15 mouse cellular contexts compared by ENCODE assay signal in the genomic region with DNA sequence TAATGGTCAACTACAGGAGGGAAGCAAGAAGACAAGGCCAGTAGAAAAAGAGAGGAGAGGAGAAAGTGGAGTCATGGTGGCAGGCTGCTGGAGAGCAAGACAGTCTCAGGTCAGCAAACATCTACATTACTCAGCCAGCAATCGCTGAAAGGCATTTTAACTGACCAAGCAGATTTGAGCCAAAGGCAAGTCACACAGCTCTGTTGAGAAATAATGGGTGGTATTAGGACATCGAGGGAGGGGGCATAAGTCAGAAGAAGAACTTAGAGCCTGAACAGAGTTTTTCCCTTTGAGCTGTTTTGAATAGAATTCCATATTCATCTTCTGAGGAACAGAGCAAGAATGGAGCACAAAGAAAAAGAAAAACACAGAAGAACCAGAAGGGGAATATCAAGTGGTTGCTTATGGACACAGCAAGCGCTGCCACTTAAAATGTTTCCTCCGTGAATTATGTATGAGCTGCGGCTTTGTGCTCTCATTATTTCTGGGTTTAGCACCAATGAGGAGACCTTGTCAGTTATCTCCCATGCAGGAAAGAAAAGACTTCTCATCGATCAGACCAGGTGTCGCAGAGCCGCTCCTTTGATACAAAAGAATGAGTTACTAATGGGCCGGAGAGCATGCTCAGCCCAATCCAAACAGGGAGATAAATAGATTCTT.
DNase-seq lines count a peak whose midpoint lies in the region; ATAC-seq and TF ChIP-seq lines count a peak whose summit lies in the region.
"Had no signal": no experiment of that assay in that cellular context is flagged by ENCODE, and none has a peak within 500 bp of the region (broad histone marks: within the 10 kb centered on the region; RNA-seq: fewer than 3 reads in every experiment).

No protein-coding gene starts in this region.

- no peaks in the 10 kb centered on the region for H3K27me3 ChIP-seq in forebrain, postnatal 0 days (ENCODE audit: insufficient read depth, low read length)
- H3K27me3 ChIP-seq: embryonic facial prominence, embryonic 15.5 days; limb, embryonic 13.5 days had no signal

- H3K4me3 ChIP-seq in forebrain, postnatal 0 days (ENCODE audit: low read depth, low read length) = no peak overlapping the region
- H3K4me3 ChIP-seq: embryonic facial prominence, embryonic 15.5 days; layer of hippocampus, adult 2 months; left cerebral cortex, adult 2 months; limb, embryonic 13.5 days had no signal

- H3K4me1 ChIP-seq in forebrain, postnatal 0 days (ENCODE audit: insufficient read depth) = no peaks in the 10 kb centered on the region
- H3K4me1 ChIP-seq: embryonic facial prominence, embryonic 15.5 days; limb, embryonic 13.5 days had no signal

- peak; percentile 33 for DNase-seq in embryo, embryonic 11 days
- DNase-seq in embryo, embryonic 9.5 days (ENCODE audit: extremely low spot score) = no peak
- no peak for DNase-seq in forebrain, postnatal 0 days
- DNase-seq in mesoderm, embryonic 11.5 days (ENCODE audit: low read depth, low spot score) = peak; percentile 34
- DNase-seq in retina, embryonic 14.5 days (ENCODE audit: low spot score) = peak; percentile 36
- DNase-seq in ovary, adult 18-20 months (ENCODE audit: low spot score) = no peak
- no peak for DNase-seq in cerebellum, postnatal 14 days
- DNase-seq: adrenal gland, postnatal 14 days; cerebellum, postnatal 36 days; lung, adult 18-20 months had no signal

- no peak for TF ChIP-seq CTCF in forebrain, postnatal 0 days (IDR thresholded peaks at IDR 0.05; ENCODE audit: low read depth)

- WGBS in forebrain, postnatal 0 days = 25% methylated on average over 9 of the region's 9 CpGs

- ATAC-seq in forebrain, postnatal 0 days = peak; percentile 43; the same call in 1 of the 2 replicates
- ATAC-seq in monocyte, adult 5-6 weeks (replicated peaks; ENCODE audit: insufficient number of reproducible peaks, low FRiP score, low TSS enrichment, poor library complexity, severe bottlenecking) = no peak

- H3K36me3 ChIP-seq in forebrain, postnatal 0 days (ENCODE audit: insufficient read depth) = no peaks in the 10 kb centered on the region
- H3K36me3 ChIP-seq: embryonic facial prominence, embryonic 15.5 days; limb, embryonic 13.5 days had no signal

- H3K4me2 ChIP-seq in forebrain, postnatal 0 days (ENCODE audit: low read depth) = no peak overlapping the region
- H3K4me2 ChIP-seq: embryonic facial prominence, embryonic 15.5 days; limb, embryonic 13.5 days had no signal

- no peak overlapping the region for H3K9ac ChIP-seq in forebrain, postnatal 0 days
- H3K9ac ChIP-seq: embryonic facial prominence, embryonic 15.5 days; limb, embryonic 13.5 days had no signal

- no peaks in the 10 kb centered on the region for H3K9me3 ChIP-seq in forebrain, postnatal 0 days (ENCODE audit: low read length)
- H3K9me3 ChIP-seq: embryonic facial prominence, embryonic 15.5 days; limb, embryonic 13.5 days had no signal

- no peak overlapping the region for H3K27ac ChIP-seq in forebrain, postnatal 0 days (ENCODE audit: low read depth, low read length)
- H3K27ac ChIP-seq: embryonic facial prominence, embryonic 15.5 days; layer of hippocampus, adult 2 months; left cerebral cortex, adult 2 months; limb, embryonic 13.5 days had no signal

Comparison
In these comparisons a context has a peak if more than half of its experiments do, and no peak if none do; other contexts are left out.
1. DNase-seq: peak in embryo, embryonic 11 days (single experiment), mesoderm, embryonic 11.5 days (single experiment) and retina, embryonic 14.5 days (single experiment); none in embryo, embryonic 9.5 days (single experiment), forebrain, postnatal 0 days (single experiment), ovary, adult 18-20 months (single experiment) and cerebellum, postnatal 14 days (0 of 2).